Mouse (Mus musculus) brain, adult 2 months (tissue): ENCODE measurements around the gene Foxk1.

ENCODE experiments used
- DNase-seq: peaks from one replicate; pipeline ENCODE4 v3.0.0; 2011; ENCODE audit warnings: low read depth, low spot score

Gene Foxk1

DNA sequence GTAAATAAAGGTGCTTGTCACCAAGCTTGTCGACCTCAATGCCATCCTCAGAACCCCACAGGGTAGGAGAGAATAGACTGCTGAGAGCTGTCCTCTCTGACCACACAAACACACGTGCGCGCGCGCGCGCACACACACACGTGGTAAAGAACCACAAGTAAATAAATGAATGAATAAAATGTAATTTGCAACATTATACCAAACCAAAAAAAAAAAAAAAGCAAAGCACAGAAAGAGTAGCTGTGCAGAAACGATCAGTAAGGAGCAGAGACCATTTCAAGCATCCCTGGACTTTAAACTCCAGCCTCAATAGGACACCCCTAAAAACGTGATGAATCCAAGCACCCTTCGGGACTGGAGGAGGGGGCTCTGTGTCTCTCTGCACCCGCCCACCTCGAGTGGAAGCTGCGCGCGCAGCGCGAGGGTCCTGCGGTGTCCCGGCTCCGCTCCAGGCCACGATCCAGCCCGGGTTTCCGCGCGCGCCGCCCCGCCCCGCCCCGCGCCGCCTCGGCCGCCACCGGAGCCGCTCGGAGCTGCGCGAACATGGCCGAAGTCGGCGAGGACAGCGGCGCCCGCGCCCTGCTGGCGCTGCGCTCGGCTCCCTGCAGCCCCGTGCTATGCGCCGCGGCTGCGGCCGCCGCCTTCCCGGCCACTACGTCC, at the start of gene Foxk1:
Foxk1 (plus strand) TSS at position 517 of the 660 bp plus-strand sequence.
- peak; percentile 88 for DNase-seq

DNA sequence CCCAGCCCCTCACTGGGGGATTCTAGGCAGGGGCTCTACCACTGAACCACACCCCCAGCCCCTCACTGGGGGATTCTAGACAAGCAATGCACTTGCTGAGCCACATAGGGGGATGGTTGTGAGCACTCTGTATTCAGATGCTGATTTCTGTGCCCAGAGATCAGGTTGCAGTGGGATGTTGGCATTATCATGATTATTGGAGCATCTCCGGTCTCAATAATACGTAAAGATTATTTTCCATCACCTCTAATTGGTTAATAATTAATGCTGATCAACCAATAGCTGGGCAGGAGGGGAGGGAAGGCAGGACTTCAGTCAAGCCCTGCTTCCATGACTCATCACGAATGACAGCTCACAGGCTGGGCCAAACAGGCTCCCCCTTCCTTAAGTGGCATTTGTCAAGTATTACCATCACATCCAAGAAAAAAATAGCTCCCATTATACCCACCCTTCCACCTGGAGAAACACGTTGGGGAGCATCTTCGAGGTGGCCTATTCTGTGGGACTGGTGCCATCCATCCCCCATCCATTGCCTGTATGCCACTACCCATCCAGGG, 48.9 kb upstream of the Foxk1 start:
- no peak for DNase-seq

DNA sequence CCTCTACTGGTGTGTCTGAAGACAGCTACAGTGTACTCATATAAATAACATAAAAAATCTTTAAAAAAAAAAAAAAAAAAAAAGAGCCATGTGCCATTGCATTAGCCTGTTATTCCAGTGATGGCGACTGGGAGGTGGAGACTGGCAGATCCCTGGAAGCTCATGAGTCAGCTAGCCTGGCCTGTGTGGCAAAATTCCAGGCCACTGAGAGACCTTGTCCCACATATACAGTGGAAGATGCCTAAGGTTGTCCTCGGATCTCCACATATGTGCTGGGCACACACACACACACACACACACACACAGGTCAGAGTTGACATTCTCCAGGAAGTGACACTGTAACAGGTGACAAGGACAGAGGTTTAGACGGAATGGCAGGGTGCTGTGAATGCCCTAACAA, 46.2 kb upstream of the Foxk1 start:
- DNase-seq: no peak

DNA sequence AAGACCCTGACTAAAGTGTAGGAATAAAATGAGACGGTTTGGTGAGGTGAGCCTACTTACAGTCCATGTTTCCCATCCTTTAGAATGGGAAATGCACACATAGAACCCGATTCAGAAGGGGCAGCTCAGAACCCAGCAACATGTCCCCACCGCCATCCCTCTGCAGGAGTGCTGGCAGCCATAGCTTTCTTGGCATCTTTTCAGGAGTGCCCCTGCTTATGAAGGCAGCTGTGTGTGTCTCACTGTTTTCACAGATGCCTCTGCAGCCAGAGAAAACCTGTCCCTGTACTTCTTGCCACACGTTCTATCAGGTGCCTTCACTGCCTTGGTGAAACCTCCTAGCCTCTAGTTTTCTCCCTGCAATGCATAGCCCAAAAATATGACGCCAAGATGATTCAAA, 40.1 kb upstream of the Foxk1 start:
- DNase-seq: no peak

DNA sequence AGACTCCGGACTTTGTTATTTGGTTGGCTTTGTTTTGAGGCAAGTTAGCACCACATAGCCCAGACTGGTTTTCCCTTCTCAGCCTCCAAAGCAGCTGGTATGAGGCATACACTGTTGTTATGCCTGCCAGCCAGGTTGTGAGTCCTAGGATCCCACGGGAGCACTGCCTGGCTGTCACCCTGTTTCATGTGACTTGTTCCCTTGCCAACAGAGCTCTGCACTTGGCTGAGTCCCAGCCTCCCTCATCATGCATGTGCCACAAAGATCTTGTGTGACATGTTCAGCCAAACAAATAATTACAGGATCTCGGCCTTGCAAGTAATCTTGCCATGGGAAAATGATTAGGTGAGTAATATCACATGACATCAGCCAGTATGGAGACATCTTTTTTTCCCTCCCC, 38.4 kb upstream of the Foxk1 start:
- peak; percentile 62 for DNase-seq

DNA sequence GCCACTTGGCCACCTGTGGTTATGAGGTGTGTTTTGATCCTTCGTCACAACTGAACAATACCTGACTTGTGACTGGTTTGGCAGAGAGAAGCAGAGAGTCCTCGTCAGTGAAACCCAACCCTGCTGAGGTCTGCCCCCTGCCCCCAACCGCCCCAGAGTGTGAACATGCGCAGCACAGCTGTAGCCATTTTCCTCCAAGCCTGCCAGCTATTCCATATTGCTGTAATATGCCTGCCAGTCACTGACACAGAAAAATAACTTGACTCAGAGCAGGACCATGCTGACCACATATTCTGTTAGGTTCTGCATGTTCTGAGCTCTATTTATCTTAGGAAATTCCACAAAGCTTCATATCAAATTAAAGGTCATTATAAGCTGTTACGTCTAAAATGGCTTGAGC, 37.2 kb upstream of the Foxk1 start:
- no peak for DNase-seq

DNA sequence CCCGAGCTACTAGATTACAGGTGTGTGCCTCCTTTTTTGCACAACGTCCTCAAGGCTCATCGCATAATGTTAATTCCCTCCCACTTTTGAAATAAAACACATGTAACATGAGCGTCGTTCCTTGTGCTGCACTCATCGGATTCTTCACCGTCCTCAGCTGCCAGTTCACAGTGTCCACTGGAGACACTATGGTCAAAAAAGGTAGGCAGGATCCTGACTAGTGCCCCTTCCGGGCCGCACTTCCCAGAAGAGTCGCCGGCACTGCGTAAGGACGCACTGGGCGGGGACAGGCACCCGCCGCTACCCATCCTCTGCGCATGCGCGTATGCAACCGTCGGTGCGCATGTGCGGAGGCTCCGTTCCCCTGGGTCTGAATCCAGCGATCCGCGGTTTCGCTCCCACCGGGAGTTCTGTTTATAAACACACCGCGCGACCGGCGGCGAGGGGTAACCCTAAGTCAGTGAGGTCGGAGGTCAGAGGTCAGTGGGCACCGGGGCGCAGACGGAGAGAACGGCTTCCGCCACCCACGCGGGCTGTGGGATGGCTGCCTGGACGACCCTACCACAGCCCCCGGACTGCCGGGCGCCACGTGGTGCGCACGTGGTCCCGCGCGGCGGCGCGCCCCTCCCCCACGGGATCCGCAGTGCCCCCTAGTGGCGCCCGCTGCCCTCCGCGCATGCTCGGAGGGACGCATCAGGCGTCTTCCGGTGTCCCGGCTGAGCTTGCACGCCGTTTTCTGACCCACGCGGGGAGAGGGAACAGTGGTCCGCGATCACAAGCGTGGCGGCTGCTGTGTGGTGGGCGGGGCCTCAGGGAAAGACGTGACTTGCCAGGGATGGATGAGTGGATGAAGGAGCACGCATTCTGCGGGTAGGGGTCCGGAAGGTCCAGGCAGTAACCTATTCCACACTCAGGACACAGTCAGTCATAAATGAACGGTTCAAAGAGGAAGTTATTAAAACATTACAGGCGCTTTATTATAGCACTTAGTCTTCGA, 33.9 kb upstream of the Foxk1 start:
- DNase-seq: peak; percentile 97

DNA sequence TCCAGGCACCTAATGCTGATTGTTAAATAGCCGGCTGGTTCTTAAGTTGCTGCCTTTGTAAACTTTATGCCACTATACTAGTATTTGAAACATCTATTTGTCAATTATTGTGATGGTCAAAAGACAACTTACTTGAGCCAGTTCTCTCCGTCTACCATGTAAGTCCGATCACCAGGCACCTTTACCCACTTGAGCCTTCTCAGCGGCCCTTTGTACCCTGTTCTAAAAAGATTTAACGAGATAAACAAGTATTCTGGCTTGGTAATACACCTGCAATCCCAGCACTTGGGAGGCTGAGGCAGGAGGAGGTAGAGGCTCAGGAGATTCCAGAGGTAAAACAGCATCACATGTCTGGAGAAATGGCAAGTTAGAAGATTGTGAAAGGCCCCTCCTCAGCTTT, 33.2 kb upstream of the Foxk1 start:
- DNase-seq: no peak

DNA sequence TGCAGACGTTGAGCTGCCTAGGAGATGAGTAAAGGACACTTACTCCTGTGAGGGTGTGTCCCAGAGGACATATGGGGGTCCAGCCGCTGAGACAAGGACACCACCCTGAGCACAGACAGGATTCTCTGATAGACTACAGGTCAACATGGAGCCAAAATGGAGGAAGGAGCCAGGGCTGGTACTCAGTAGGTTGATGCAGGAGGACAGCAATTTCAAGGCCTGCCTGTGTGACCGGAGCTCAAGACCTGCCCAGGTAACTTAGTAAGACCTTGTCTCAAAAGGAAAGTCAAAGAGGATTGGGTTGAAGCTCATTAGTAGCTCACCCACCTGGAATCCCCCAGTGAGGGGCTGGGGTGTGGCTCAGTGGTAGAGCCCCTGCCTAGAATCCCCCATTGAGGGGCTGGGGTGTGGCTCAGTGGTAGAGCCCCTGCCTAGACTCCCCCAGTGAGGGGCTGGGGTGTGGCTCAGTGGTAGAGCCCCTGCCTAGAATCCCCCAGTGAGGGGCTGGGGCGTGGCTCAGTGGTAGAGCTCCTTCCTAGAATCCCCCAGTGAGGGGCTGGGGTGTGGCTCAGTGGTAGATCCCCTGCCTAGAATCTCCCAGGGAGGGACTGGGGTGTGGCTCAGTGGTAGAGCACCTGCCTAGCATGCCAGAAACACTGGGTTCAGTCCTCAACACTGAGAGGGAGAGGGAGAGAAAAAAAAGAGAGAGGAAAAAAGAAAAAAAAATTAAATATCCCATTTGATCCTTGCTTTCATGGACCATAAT, 30.7 kb upstream of the Foxk1 start:
- no peak for DNase-seq

DNA sequence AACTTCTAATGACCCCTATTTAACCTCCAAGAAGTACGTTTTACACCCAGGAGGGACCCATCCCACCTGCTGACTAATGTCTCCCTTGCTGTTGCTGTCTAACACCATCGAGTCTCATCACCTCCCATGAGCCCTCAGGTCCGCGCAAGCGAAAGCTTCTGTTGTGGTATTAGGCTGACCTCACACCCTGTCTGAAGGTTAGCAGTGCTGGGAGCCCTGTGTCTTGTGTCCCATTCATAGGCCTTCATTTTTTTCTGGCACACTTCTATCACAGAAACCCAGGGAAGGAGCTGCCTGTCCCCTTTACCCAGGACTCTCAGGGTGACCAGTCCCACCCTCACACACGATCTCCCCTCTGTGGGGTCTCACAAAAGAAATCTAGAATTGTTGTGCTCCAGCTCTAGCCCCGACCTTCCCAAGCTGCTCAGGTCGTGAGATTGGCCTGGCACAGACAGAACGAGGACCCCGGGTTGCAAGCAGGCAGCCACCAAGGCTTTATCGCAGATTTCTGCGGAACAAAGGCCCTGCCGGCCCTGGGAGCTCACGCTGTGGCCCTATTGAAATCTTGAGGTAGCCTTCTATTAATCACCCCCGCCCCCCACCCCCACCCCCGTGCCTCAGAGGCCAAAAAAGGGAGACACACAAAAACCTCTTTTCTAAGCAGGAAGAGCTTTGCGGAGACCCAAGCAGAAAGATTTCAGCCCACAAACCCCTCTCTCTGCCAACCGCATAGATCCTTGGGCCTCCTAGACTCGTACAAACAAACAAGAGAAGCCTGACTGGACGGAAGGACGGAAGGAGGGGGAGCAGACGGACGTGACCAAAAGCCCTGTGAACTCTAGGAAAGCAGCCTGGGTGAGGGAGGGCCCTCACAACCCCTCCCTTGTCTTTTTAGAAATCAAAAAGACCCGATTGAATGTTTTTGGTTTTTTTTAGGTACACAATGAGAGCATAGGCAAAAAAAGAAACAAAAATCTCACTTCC, 29.8 kb upstream of the Foxk1 start:
- no peak for DNase-seq

DNA sequence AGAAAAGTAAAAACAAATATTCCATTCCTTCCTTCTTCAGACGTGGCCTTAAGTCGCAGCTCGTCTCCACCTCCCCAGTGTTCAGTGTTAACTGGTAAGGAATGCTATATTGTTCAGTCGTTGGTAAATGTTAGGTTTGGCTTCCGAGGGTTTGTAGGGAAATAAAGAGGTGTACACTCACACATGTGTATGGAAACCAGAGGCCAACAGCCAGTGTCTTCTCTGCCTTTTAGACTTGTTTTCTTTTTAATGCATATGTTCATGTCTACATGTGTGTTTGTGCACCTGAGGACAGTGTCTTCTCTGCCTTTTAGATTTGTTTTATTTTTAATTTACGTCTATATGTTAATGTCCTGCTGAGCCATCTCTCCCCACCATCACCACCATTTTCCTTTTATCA, 29.1 kb upstream of the Foxk1 start:
- DNase-seq: no peak

DNA sequence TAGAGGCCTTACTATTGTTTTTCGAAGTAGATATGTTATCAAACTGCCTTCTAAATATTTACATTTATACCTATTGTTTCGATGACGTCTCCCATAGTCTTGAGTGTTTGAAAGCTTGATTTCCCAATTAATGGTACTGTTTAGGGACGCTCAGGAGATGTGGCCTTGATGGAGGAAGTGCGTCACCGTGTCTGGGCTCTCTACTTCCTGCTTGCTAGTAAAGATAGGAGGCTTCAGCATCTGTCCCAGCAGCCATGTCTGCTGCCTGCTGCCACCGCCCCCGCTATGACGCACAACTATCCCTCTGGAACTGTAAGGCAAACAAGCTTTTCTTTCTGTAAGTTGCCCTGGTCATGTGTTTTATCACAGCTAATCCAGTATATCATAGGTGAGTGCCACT, 27.0 kb upstream of the Foxk1 start:
- no peak for DNase-seq

DNA sequence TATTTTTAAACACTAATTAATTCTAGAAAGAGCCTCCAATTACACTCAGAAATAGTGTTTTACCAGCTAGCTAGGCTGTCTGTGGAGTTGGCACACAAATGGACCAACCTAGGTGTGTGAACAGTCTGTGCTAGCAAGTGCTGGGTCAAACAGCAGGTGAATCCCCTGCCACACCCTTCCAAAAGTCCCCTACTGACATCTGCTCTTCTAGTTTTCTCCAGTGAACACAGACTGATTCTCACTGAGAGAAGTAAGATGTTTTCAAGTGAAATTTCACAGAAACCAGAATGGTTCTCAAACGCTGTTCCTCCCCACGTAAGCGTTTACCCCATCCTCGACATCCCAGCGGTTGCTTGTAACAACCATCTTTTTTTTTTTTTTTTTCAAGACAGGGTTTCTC, 25.7 kb upstream of the Foxk1 start:
- DNase-seq: no peak

DNA sequence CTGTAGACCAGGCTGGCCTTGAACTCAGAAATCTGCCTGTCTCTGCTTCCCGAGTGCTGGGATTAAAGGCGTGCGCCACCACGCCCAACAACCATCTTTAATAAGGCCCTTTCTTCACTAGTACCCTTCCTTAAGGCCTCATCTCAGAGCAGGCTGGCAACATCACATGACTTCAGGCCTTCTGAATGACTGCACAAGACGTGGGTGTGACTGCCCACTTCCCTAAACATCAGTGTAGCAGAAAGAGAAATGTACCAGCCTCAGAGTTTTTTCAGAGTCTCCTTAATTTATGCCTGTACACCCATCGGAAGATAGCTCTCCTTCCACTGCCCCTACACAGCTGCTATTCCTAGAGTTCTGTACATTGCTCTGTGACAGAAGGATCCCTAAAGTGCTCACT, 25.2 kb upstream of the Foxk1 start:
- peak; percentile 36 for DNase-seq

DNA sequence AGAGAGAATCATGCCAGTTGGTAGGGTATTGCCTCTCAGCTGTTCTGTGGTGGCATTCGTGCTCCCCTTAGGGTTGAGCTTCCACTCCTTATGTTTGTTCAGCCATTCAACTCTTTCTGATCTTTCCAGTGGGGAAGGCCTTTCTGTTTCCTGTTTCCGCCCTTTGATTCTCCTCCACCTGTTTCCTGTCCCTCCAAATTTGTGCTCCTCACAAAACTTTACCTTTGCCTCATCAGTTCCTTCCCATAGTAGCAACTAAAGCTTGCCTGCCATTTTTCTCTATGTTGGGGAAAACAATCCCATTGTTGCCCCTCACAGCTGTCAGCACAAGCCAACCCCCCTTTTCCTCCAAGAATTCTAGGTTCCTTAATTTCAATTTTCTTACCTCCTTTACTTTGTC, 23.2 kb upstream of the Foxk1 start:
- no peak for DNase-seq

DNA sequence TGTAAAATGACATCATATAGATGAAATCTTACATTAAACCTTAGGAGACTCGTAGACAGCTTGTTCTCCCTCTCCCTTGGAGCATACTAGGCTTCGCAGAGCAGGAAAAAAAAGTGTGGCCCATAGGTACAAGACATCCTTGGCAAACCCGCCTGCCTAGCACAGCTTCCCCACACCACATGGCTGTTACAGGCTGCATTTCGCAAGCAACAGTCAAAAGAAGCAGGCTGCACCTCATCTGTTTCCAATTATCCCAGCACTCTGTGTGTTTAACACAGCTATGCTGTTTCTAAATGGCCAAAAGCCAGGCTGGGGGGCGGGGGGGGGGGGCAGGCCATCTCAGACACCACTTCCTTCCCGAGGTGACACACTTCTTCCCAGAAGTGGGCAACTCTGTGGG, 20.8 kb upstream of the Foxk1 start:
- peak; percentile 72 for DNase-seq

DNA sequence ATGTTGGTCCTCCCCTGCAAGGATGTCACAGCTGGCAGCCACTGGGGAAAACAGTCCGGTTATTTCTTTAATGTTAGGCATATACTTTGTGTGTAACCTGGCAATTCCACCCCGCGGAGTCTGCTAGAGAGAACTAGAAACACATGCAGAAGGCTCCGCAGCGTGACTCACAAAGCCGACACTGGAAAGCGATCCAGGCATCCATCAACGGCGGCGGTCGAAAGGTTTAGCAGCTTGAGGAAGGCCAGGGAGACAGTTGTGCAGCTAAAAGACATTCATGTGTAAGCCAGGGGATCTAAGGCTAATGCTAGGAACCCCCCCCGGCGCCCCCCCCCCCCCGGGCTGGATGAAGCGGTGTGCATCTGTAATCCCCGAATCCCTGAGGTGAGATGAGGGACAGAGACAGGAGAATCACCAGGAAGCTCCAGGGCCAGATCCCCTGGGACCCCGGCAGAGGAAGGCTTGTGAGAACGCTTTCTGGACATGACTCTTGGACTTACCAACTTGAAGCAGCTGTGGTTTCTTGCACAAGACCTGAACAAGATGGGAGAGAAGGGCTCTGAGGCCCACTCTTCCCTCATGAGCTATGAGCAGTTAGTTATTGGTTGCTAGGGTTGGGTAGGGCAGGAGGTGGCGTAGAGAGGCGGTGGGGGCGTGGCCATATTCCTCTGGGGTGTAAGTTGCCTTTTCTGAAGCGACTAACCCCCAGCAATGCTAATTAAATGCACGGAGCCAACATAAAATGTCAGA, 16.2 kb upstream of the Foxk1 start:
- peak; percentile 78 for DNase-seq

DNA sequence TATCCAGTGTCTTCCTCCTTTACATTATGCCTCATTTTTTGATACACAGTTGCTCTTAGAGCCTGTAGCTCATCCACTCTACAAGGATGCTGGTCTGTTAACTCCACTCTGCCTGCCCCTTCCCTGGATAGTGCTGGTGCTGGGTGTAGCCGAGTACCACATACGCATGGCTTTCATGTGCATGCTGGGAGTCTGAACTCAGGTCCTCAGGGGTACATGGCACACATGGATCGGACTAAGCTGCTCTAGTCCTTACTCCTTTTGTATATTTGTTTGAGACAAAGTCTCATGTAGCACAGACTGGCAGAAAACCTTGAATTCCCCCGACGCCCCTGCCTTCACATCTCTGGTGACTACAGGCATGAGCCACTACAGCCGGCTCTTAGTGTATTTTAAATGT, 15.0 kb upstream of the Foxk1 start:
- DNase-seq: no peak

DNA sequence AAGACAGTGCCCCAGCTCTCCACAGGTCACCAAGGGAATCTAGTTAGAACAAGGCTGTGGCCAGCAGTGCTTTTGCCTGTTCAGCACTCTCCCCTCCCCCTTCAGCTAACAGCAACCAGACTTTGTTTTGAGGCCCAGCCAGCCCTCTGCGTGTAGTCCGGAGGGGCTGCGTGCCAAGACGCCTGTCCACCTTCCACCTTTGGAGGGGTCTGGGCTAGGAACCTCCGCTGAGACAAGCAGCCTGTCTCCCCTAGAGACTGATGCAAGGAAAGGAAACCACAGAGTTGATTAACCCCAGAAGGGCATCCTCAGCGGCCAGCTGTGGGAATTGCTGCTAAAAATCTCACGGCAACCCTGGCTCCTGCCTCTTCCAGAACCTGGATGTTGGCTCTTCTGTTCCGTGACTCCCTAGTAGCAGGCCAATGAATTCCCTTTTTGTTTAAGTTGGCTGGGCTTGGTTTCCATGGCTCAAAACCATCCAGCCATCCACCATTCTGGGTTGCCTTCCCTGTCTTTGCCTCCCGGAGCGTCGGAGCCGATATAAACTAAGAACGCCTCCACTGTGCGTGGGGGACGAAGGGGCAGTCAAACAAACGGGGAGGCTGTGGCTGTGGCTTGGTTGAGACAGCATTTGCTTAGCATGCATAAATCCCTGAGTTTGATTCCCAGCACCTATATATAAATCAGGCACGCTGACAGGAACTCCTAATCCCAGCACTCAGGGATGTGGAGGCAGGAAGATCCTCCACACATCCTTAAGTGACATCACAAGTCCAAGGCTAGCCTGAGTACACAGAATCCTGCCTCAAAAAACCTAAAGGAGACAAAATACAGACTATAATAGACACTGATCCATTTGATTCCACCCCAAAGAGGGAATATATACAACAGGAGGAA, 14.3 kb upstream of the Foxk1 start:
- peak; percentile 55 for DNase-seq
